In the genomic region with DNA sequence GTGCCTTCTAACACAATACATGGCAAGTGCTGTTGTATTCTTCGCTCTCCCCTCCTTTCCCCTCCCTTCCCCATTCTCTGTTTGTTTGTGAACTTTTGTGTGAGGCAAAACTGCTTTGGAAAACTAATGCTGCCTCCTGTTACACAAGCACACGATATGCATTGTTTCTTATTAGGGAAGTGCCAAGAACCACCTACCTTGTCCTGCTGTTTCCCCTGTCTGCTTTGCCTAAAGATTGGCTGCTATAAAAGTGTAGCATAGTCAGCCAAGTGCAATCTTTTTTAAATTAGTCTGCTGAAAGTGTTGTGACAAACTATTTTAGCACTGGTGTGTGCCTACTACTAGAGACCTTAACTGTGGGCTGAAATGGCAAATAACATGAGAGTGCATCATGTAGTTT, we compare ENCODE assay signal across 20 mouse cellular contexts. TPM values are rescaled to one million over a fixed set of nuclear protein-coding genes. Genes with fewer than 3 reads are reported as not detected.
DNase-seq lines count a peak whose midpoint lies in the region; ATAC-seq and TF ChIP-seq lines count a peak whose summit lies in the region.
"Had no signal": no experiment of that assay in that cellular context is flagged by ENCODE, and none has a peak within 500 bp of the region (broad histone marks: within the 10 kb centered on the region; RNA-seq: fewer than 3 reads in every experiment).

No protein-coding gene starts in this region.

- 0 out of 2 replicates have a peak overlapping the region, but pooled peaks have one; percentile 1 for H3K27ac ChIP-seq in heart, embryonic 16.5 days (ENCODE audit: low read length)
- H3K27ac ChIP-seq in layer of hippocampus, adult 2 months: peak overlapping the region; percentile 55; the same call in 1 of the 2 replicates
- H3K27ac ChIP-seq: limb, embryonic 10.5 days; liver, embryonic 12.5 days; lung, embryonic 15.5 days; neural tube, embryonic 12.5 days; stomach, embryonic 15.5 days had no signal

- intact Hi-C loops in left cerebral cortex, postnatal 25 days (cut with DNase I): no loop called here

- no peaks in the 10 kb centered on the region for H3K9me3 ChIP-seq in heart, embryonic 16.5 days (replicated peaks; ENCODE audit: control insufficient read depth, low read length)
- H3K9me3 ChIP-seq: G1E; heart, embryonic 12.5 days; limb, embryonic 10.5 days; liver, embryonic 12.5 days; lung, embryonic 15.5 days; megakaryocyte, embryonic 14.5 days; neural tube, embryonic 12.5 days; stomach, embryonic 15.5 days had no signal

- no peak for DNase-seq in heart, adult 8-10 months (ENCODE audit: low spot score)
- peak; percentile 22 for DNase-seq in brain, embryonic 14.5 days (ENCODE audit: low read depth)
- DNase-seq in layer of hippocampus, adult 2 months (ENCODE audit: low spot score in 2 of 2): peak; percentile 30 to 63
- peak; percentile 36 to 81 for DNase-seq in left cerebral cortex, postnatal 25 days (ENCODE audit: low spot score in 2 of 2)
- no peak for DNase-seq in thymus, postnatal 36 days
- DNase-seq in urinary bladder, postnatal 10 days (ENCODE audit: low spot score): no peak
- DNase-seq: adrenal gland, adult 2 months; gastrocnemius, postnatal 25 days; kidney, postnatal 10 days; thymus, postnatal 25 days had no signal

- H3K36me3 ChIP-seq in heart, embryonic 16.5 days (ENCODE audit: control insufficient read depth, insufficient read depth): no peaks in the 10 kb centered on the region
- H3K36me3 ChIP-seq: G1E; heart, embryonic 12.5 days; limb, embryonic 10.5 days; liver, embryonic 12.5 days; lung, embryonic 15.5 days; neural tube, embryonic 12.5 days; stomach, embryonic 15.5 days had no signal

- no peaks in the 10 kb centered on the region for H3K27me3 ChIP-seq in heart, embryonic 16.5 days (ENCODE audit: control insufficient read depth, insufficient read depth, low read length)
- H3K27me3 ChIP-seq: heart, embryonic 12.5 days; liver, embryonic 12.5 days; lung, embryonic 15.5 days; megakaryocyte, embryonic 14.5 days; neural tube, embryonic 12.5 days; stomach, embryonic 15.5 days had no signal

- no peak overlapping the region for H3K4me2 ChIP-seq in heart, embryonic 16.5 days (ENCODE audit: low read depth, low read length)
- H3K4me2 ChIP-seq: heart, embryonic 12.5 days; liver, embryonic 12.5 days; lung, embryonic 15.5 days; neural tube, embryonic 12.5 days; stomach, embryonic 15.5 days had no signal

- 65% methylated on average over 2 of the region's 2 CpGs for WGBS in heart, embryonic 16.5 days

- no peak overlapping the region for H3K4me3 ChIP-seq in heart, embryonic 16.5 days (ENCODE audit: low read length)
- no peak overlapping the region for H3K4me3 ChIP-seq in layer of hippocampus, adult 2 months
- H3K4me3 ChIP-seq: heart, embryonic 12.5 days; limb, embryonic 10.5 days; liver, embryonic 12.5 days; lung, embryonic 15.5 days; megakaryocyte, embryonic 14.5 days; neural tube, embryonic 12.5 days; stomach, embryonic 15.5 days had no signal

- H3K4me1 ChIP-seq in heart, embryonic 16.5 days (ENCODE audit: control insufficient read depth, insufficient read depth, low read length): peaks cover 6% of the 10 kb centered on the region; the same call in 1 of the 2 replicates
- H3K4me1 ChIP-seq: heart, embryonic 12.5 days; limb, embryonic 10.5 days; liver, embryonic 12.5 days; lung, embryonic 15.5 days; megakaryocyte, embryonic 14.5 days; neural tube, embryonic 12.5 days; stomach, embryonic 15.5 days had no signal

- TF ChIP-seq POLR2A in brain, embryonic 14.5 days (IDR thresholded peaks at IDR 0.05; ENCODE audit: borderline replicate concordance, extremely low read depth, insufficient read depth, insufficient read length, poor library complexity, severe bottlenecking): no peak

- no peak overlapping the region for H3K9ac ChIP-seq in heart, embryonic 16.5 days (ENCODE audit: low read length)
- H3K9ac ChIP-seq: heart, embryonic 12.5 days; liver, embryonic 12.5 days; lung, embryonic 15.5 days; neural tube, embryonic 12.5 days; stomach, embryonic 15.5 days had no signal

- no peak for TF ChIP-seq CTCF in brain, embryonic 14.5 days (IDR thresholded peaks at IDR 0.05; ENCODE audit: borderline replicate concordance, extremely low read depth, insufficient read depth, insufficient read length)
- TF ChIP-seq CTCF in layer of hippocampus, adult 2 months (conservative IDR thresholded peaks at IDR 0.05): no peak

- no peak; the same call in 1 of the 2 replicates for ATAC-seq in heart, embryonic 16.5 days (replicated peaks; ENCODE audit: extremely low read depth, insufficient read depth, low FRiP score)
- ATAC-seq: forebrain, embryonic 14.5 days; liver, embryonic 12.5 days had no signal

RNA-seq across cellular contexts. Expression of a gene that starts 15.8 kb away (rescaled TPM):
- 5.0 and 5.9 TPM in 2 replicates for polyA plus RNA-seq in heart, embryonic 16.5 days (2015; fragmentation: Nextera tagmentation; extraction: Ambion mirVana)
- total RNA-seq in heart, adult 8-10 months (2022): 10 to 100 TPM; 10.9 to 14.8 (median 11.0) TPM
- polyA plus RNA-seq in brain, embryonic 14.5 days (2012; rRNA removed): 3.9 and 4.6 TPM in 2 replicates
- 10 to 100 TPM; 25.8 to 30.5 TPM for total RNA-seq in layer of hippocampus, adult 2 months (2021)
- total RNA-seq in left cerebral cortex, postnatal 25 days (2021): 10 to 100 TPM; 21.9 to 25.6 TPM
- total RNA-seq: G1E had no signal
- polyA plus RNA-seq: G1E had no signal

Comparison
In these comparisons a context has a peak if more than half of its experiments do, and no peak if none do; other contexts are left out.
1. DNase-seq: peak in brain, embryonic 14.5 days (single experiment), layer of hippocampus, adult 2 months (2 of 2) and left cerebral cortex, postnatal 25 days (2 of 2); none in heart, adult 8-10 months (single experiment), thymus, postnatal 36 days (0 of 2) and urinary bladder, postnatal 10 days (single experiment).